Mouse (Mus musculus) neural tube, embryonic 10.5 days (tissue): ENCODE data around the gene Nxf7.
"Not testable (repeated sequence)": the region's sequence is repeated elsewhere in the genome, so short reads cannot be mapped to it uniquely, and the experiment has no call there.

Experiments
- DNase-seq: peaks from one replicate; pipeline ENCODE4 v3.0.0-alpha.2; 2017; ENCODE audit warnings: low spot score; ENCODE audit errors: extremely low spot score

Gene Nxf7

DNA sequence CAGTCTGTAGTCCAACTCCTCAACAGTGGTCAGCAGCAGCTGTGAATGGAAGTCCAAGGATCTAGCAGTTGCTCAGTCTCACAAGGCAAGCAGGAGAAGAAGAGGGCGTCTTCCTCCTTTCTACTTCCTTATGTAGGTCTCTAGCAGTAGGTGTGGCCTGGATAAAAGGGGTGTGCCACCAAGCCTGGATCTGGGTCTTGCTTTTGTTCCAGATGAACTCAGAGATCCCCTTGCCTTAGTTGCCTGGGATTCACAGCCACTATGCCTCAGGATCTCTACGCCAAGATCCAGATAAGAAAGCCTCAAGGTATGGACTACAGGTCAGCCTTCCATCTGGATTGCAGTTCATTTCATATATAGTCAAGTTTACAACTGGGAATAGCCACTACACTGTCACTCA lies at the start of gene Nxf7:
Nxf7 (minus strand) TSS at position 101 of the 400 bp plus-strand sequence.
- DNase-seq = no peak

- DNase-seq = no peak
These were observed 29.0 kb upstream of the Nxf7 start, which contains the start of gene Prame for GRCm38 (mm10) chrX:135627605-135628004. Gene Prame, minus strand, starts transcription at chrX:135627705.

DNA sequence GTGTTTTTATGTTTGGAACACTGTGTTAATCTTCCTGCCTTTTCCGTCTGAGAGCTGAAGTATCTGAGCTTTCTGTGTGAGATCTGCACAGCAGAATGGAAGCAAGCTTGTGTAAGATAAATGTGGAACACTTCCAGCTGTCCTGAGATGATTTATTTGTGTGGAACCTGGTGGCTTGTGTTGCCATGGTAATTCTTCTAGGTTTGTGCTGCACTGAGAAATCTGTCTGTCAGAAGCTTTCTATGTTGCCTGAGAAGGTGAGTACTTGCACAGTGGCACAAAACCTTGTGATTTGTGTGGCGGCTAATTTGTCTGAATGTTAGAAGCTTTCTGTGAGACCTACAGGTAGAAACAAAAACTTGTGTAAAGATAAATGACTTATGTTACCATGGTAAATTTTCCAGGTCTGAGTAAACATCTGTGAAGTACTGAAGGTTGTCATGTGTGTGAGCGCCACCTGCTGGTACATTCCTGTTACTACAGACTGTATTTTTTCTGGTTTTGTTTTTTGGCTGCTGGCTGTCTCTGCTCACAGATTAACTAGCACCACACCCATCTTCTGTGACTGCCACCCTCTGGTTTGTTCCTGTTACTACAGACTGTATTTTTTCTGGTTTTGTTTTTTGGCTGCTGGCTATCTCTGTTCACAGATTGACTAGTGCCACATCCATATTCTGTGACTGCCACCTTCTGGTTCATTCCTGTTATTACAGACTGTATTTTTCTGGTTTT lies 2.9 kb upstream of the Nxf7 start:
- DNase-seq = peak; percentile 12

DNA sequence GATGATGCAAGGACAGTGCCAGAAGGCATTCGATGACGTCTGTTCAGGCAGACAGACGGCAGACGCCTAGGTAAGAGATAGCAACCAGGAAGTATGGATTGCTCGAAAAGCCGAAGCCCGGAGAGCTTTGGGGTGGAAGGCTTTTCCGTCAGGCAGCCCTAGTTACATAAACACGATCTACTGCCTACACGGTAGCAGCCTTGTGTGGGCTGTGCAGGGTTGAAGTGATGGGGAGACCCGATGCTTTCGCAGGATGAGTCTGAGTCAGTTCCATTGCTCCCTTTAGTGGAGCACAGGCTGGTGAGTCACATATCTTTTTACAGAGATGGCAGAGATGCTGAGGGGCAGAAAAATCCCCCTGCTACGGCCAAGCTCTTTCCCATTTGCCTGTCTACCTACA lies 481 bp downstream of the Nxf7 start:
- no peak for DNase-seq

DNA sequence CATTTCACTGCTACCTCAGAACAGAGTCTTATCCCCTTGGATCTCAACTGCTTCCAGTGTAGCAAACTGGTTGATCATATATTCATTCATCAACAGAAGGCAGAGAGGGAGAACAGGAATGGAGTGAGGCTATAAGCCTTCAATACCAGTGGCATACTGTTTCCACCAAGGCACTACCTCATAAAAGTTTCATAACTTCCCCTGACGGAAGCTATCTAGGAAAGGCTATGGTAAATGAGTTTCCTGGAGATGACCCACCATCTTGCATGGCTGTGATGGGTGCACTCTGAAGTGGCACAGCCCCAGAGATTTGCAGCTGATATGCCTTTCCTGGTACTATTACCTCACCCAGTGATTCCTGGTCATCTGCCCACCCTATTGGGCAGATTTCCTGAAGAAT lies 22.2 kb downstream of the Nxf7 start:
- DNase-seq = no peak

- DNase-seq = not testable (repeated sequence)
These were observed 23.5 kb downstream of the Nxf7 start for GRCm38 (mm10) chrX:135574958-135575628.

- DNase-seq = not testable (repeated sequence)
These were observed 24.2 kb downstream of the Nxf7 start for GRCm38 (mm10) chrX:135574261-135574957.

- DNase-seq = peak; percentile 55
These were observed 29.1 kb downstream of the Nxf7 start for GRCm38 (mm10) chrX:135569467-135569866.

GRCm38 (mm10) chrX:135564934-135565333 lies 33.6 kb downstream of the Nxf7 start:
- not testable (repeated sequence) for DNase-seq

- no peak for DNase-seq
These were observed 35.7 kb downstream of the Nxf7 start for GRCm38 (mm10) chrX:135562841-135563240.

DNA sequence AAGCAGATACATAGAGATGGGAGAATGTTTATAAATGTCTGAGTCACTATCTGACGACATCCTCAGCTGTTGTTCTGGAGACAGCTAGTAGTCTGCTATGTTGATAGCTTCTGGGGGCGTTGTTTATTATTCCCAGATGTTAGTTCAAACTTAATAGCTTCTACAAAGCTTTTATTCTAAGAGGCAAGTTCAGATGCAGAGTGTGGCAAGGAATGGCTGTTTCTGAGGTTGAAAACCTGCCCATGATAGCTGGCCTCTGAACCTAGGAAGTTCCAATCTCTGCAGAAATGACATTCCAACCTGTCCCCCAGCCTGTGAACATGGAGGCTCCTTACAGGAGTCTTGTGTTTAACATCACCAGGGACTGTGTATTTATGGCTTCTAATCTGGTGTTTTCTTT lies 36.9 kb downstream of the Nxf7 start:
- not testable (repeated sequence) for DNase-seq

GRCm38 (mm10) chrX:135560933-135561332 lies 37.6 kb downstream of the Nxf7 start:
- not testable (repeated sequence) for DNase-seq

DNA sequence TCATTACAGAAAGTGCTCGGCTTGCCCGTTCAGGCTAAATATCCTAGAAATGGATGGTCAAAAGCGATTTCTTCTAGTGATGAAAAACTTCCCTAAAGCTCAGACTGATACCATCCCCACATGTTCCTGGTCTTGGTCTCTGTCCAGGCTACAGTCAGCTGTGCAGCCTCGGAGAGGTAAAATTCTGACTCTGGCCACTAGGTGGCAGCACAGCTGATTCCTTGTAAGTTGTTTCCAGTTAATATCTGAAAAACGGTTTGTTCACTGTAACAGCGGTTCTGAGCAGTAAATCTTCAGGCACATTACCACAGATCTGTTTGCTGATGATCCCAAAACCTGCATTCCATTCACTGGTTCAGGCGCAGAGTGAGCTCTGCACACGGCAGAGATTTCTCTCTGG lies 38.9 kb downstream of the Nxf7 start:
- DNase-seq = not testable (repeated sequence)
